Comparison of ENCODE assay signal across 7 mouse cellular contexts in genomic region chr2:93333817-93334731, GRCm38 (mm10). TPM values are rescaled to one million over a fixed set of nuclear protein-coding genes. Genes with fewer than 3 reads are reported as not detected.
A peak's percentile ranks its signal among the peaks of the same experiment; 100 is the strongest.
DNase-seq lines count a peak whose midpoint lies in the region; ATAC-seq and TF ChIP-seq lines count a peak whose summit lies in the region.

Gene Tspan18, minus strand, starts transcription at chr2:93334505.

- H3K4me1 ChIP-seq in intestine, embryonic 14.5 days (replicated peaks; ENCODE audit: control insufficient read depth, insufficient read depth, low read length), result peaks cover 31% of the 10 kb centered on the region
- peaks cover 29% of the 10 kb centered on the region for H3K4me1 ChIP-seq in limb, embryonic 12.5 days (replicated peaks)
- peaks cover 47% of the 10 kb centered on the region for H3K4me1 ChIP-seq in midbrain, embryonic 13.5 days (replicated peaks)
- peaks cover 11% of the 10 kb centered on the region for H3K4me1 ChIP-seq in spleen, adult 2 months (ENCODE audit: control insufficient read depth, insufficient read depth, insufficient read length)

- peak within 1 kb of the TSS; percentile 76 for H3K4me3 ChIP-seq in intestine, embryonic 14.5 days (ENCODE audit: low read depth, low read length)
- H3K4me3 ChIP-seq in limb, embryonic 12.5 days (replicated peaks), result peak within 1 kb of the TSS; percentile 67
- peak within 1 kb of the TSS; percentile 71 for H3K4me3 ChIP-seq in midbrain, embryonic 13.5 days (replicated peaks)
- H3K4me3 ChIP-seq in spleen, adult 2 months (ENCODE audit: extremely low read depth, insufficient read depth, insufficient read length), result peak within 1 kb of the TSS; percentile 57

- peak within 1 kb of the TSS; percentile 74 for H3K4me2 ChIP-seq in intestine, embryonic 14.5 days (ENCODE audit: low read length)
- H3K4me2 ChIP-seq in limb, embryonic 12.5 days, result peak within 1 kb of the TSS; percentile 99
- peak within 1 kb of the TSS; percentile 98 for H3K4me2 ChIP-seq in midbrain, embryonic 13.5 days (replicated peaks)

- no peak for TF ChIP-seq POLR2A in spleen, adult 2 months (IDR thresholded peaks at IDR 0.05; ENCODE audit: low read depth, low read length)

- under 1% methylated on average over 93 of the region's 95 CpGs for WGBS in intestine, embryonic 14.5 days
- under 1% methylated on average over 95 of the region's 95 CpGs for WGBS in limb, embryonic 12.5 days
- under 1% methylated on average over 82 of the region's 95 CpGs for WGBS in midbrain, embryonic 13.5 days
- 1% methylated on average over 77 of the region's 95 CpGs for WGBS in spleen, adult 2 months

- peak; percentile 84 for ATAC-seq in intestine, embryonic 14.5 days (replicated peaks; ENCODE audit: low FRiP score, low TSS enrichment, low read depth)
- peak; percentile 53; the same call in 1 of the 2 replicates for ATAC-seq in limb, embryonic 12.5 days (ENCODE audit: insufficient number of reproducible peaks, insufficient read depth, low FRiP score, low TSS enrichment, low read depth)
- peak; percentile 83 for ATAC-seq in midbrain, embryonic 13.5 days

- no peaks in the 10 kb centered on the region for H3K36me3 ChIP-seq in intestine, embryonic 14.5 days (ENCODE audit: control insufficient read depth, insufficient read depth, low read length)
- no peaks in the 10 kb centered on the region for H3K36me3 ChIP-seq in limb, embryonic 12.5 days
- no peaks in the 10 kb centered on the region for H3K36me3 ChIP-seq in midbrain, embryonic 13.5 days
- H3K36me3 ChIP-seq in spleen, adult 2 months (ENCODE audit: control insufficient read depth, insufficient read depth, low read length), result no peaks in the 10 kb centered on the region

- peak within 1 kb of the TSS; percentile 60 for H3K9ac ChIP-seq in intestine, embryonic 14.5 days (ENCODE audit: low read length)
- H3K9ac ChIP-seq in limb, embryonic 12.5 days (replicated peaks), result peak within 1 kb of the TSS; percentile 75
- H3K9ac ChIP-seq in midbrain, embryonic 13.5 days (replicated peaks), result peak within 1 kb of the TSS; percentile 88

- peak within 1 kb of the TSS; percentile 62 for H3K27ac ChIP-seq in intestine, embryonic 14.5 days (ENCODE audit: low read depth)
- peak within 1 kb of the TSS; percentile 66 for H3K27ac ChIP-seq in limb, embryonic 12.5 days
- H3K27ac ChIP-seq in midbrain, embryonic 13.5 days, result peak within 1 kb of the TSS; percentile 79
- H3K27ac ChIP-seq in spleen, adult 2 months (ENCODE audit: insufficient read depth, low read length), result no peak within 1 kb of the TSS; the same call in 1 of the 2 replicates

- no peaks in the 10 kb centered on the region for H3K9me3 ChIP-seq in intestine, embryonic 14.5 days (ENCODE audit: control insufficient read depth, low read length)
- H3K9me3 ChIP-seq in limb, embryonic 12.5 days, result no peaks in the 10 kb centered on the region
- no peaks in the 10 kb centered on the region for H3K9me3 ChIP-seq in midbrain, embryonic 13.5 days

- no peak for TF ChIP-seq CTCF in spleen, adult 2 months (IDR thresholded peaks at IDR 0.05; ENCODE audit: extremely low read depth, insufficient read depth, insufficient read length, insufficient replicate concordance)

- DNase-seq in adrenal gland, postnatal 10 days, result peak; percentile 93
- DNase-seq in embryo, embryonic 10 days (ENCODE audit: low spot score), result peak; percentile 85
- DNase-seq in gastrocnemius, postnatal 4 days (ENCODE audit: low spot score in 2 of 2), result peak; percentile 61 to 75
- DNase-seq in intestine, embryonic 14.5 days (ENCODE audit: low spot score), result peak; percentile 92
- DNase-seq in spleen, adult 2 months (ENCODE audit: low read depth in 1 of 2, low spot score in 2 of 2), result peak in 1 of 2 experiments; percentile 19

- no peaks in the 10 kb centered on the region for H3K27me3 ChIP-seq in intestine, embryonic 14.5 days (replicated peaks; ENCODE audit: control insufficient read depth, insufficient read depth, low read length)
- H3K27me3 ChIP-seq in limb, embryonic 12.5 days, result peaks cover 17% of the 10 kb centered on the region
- H3K27me3 ChIP-seq in midbrain, embryonic 13.5 days, result peaks cover 8% of the 10 kb centered on the region
- peaks cover 7% of the 10 kb centered on the region; the same call in 1 of the 2 replicates for H3K27me3 ChIP-seq in spleen, adult 2 months (ENCODE audit: control insufficient read depth, insufficient read depth, low read length)

RNA-seq across cellular contexts. Expression of gene Tspan18, which starts in this region (rescaled TPM):
- 100 to 1,000 TPM in 1 of 2 experiments, 10 to 100 TPM in 1; 84.9 to 114 TPM for total RNA-seq in adrenal gland, postnatal 10 days (2021)
- 10 to 100 TPM; 26.3 to 26.9 TPM for total RNA-seq in gastrocnemius, postnatal 4 days (2021)
- polyA plus RNA-seq in intestine, embryonic 14.5 days (2014; fragmentation: Nextera tagmentation; extraction: Ambion mirVana), result 36.1 and 41.0 TPM in 2 replicates
- 16.4 and 16.9 TPM in 2 replicates for polyA plus RNA-seq in limb, embryonic 12.5 days (2016; fragmentation: Nextera tagmentation; extraction: Ambion mirVana)
- polyA plus RNA-seq in midbrain, embryonic 13.5 days (2015; fragmentation: Nextera tagmentation; extraction: Ambion mirVana), result 24.9 and 31.2 TPM in 2 replicates
- polyA plus RNA-seq in spleen, adult 2 months (2012; rRNA removed), result 10.3 and 10.6 TPM in 2 replicates
